Mouse (Mus musculus): ENCODE measurements around the gene Olfr846. TPM values are rescaled to one million over a fixed set of nuclear protein-coding genes. Genes with fewer than 3 reads are reported as not detected.

Gene Olfr846
- total RNA-seq (2021), result not detected
- long read RNA-seq, experiment 1, result 0 reads
- long read RNA-seq, experiment 2, result 0 reads

GRCm38 (mm10) chr9:19363905-19364304 lies at the start of gene Olfr846:
Gene Olfr846 (minus strand): TSS chr9:19364005.
- TF ChIP-seq CTCF (IDR thresholded peaks at IDR 0.05), result no peak
- intact Hi-C loops (cut with DNase I), result no loop called here
- DNase-seq, result no peak

GRCm38 (mm10) chr9:19378569-19378968 lies 14.8 kb upstream of the Olfr846 start, which contains the start of gene Olfr847:
Gene Olfr847 (minus strand): TSS chr9:19378669.
- TF ChIP-seq CTCF (IDR thresholded peaks at IDR 0.05), result no peak
- Histone ChIP-seq H3K4me3 (no peak within 1 kb of the TSS), H3K27ac (no peak within 1 kb of the TSS)
- DNase-seq, result no peak
- intact Hi-C loops (cut with DNase I), result no loop called here

More at GRCm38 (mm10) chr9:19363905-19364304, at the start of gene Olfr846:
- Histone ChIP-seq H3K27ac (no peak within 1 kb of the TSS), H3K4me3 (no peak within 1 kb of the TSS)

- DNase-seq, result no peak
- TF ChIP-seq CTCF (IDR thresholded peaks at IDR 0.05), result no peak
- intact Hi-C loops (cut with DNase I), result no loop called here
- no peak within 1 kb of the TSS for H3K4me3 ChIP-seq
- H3K27ac ChIP-seq, result no peak within 1 kb of the TSS
Observed at GRCm38 (mm10) chr9:19336157-19336556, 27.6 kb downstream of the Olfr846 start, which contains the start of gene Olfr845. Gene Olfr845 (plus strand): TSS chr9:19336457.

- Histone ChIP-seq H3K27ac (no peak within 1 kb of the TSS), H3K4me3 (no peak within 1 kb of the TSS)
- TF ChIP-seq CTCF (IDR thresholded peaks at IDR 0.05), result no peak
- no peak for DNase-seq
- intact Hi-C loops (cut with DNase I), result no loop called here
Observed at GRCm38 (mm10) chr9:19316047-19316446, 47.8 kb downstream of the Olfr846 start, which contains the start of gene Olfr844. Gene Olfr844 (plus strand): TSS chr9:19316347.

Other genes with a start within 250 kb of the Olfr846 start
- not detected for gene Olfr836, start 243.6 kb downstream of the Olfr846 start, total RNA-seq (2021)
- gene Olfr837, start 227.7 kb downstream of the Olfr846 start, total RNA-seq (2021), result not detected
- not detected for gene Olfr839-ps1, start 186.7 kb downstream of the Olfr846 start, total RNA-seq (2021)
- not detected for gene Olfr843, start 112.0 kb downstream of the Olfr846 start, total RNA-seq (2021)
- gene Olfr844, start 47.7 kb downstream of the Olfr846 start, total RNA-seq (2021), result not detected
- not detected for gene Olfr845, start 27.5 kb downstream of the Olfr846 start, total RNA-seq (2021)
- gene Olfr847, start 14.7 kb upstream of the Olfr846 start, total RNA-seq (2021), result not detected
- not detected for gene Olfr849, start 76.3 kb upstream of the Olfr846 start, total RNA-seq (2021)
- gene Olfr850, start 114.2 kb upstream of the Olfr846 start, total RNA-seq (2021), result not detected
- gene Olfr851, start 129.3 kb upstream of the Olfr846 start, total RNA-seq (2021), result not detected
- gene Olfr853, start 177.1 kb upstream of the Olfr846 start, total RNA-seq (2021), result not detected
- not detected for gene Olfr854, start 203.4 kb upstream of the Olfr846 start, total RNA-seq (2021)
- not detected for gene Olfr855, start 218.6 kb upstream of the Olfr846 start, total RNA-seq (2021)